Mouse (Mus musculus): ENCODE data around the gene Hmgcr.

Gene Hmgcr

DNA sequence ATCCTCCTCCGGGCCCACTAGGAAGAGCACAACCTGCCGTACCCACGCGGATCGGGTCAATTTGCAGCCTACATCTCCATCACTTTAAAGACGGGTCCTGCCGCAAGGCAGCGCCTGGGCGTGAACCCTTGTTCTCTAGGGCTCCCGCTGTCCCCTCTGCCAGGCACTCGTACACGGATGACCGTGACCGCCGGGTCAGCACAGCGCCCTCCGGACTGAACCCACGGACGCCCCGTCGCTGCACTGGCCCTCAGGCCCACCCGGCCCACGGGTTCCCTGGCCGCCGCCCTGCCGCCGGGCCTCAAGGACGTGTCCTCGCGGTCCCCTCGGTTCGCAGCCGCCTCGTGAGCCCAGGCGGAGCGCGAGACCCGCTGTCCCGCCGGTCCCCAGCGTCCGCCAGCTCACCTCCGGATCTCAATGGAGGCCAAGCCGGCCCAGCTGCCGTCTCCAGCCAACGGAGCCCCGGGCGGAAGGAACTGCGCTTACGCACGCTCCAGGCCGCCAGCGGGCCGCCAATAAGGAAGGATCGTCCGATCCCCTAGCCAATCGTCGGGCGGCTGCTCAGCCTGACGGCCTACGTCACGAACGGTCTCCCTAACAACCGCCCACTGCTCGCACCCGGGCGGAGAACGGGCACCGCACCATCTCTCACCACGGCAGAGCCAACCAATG, at the start of gene Hmgcr:
Gene Hmgcr, minus strand, starts transcription at position 531 of the 672 bp plus-strand sequence.
- DNase-seq (ENCODE audit: low read depth) = peak; percentile 95

DNA sequence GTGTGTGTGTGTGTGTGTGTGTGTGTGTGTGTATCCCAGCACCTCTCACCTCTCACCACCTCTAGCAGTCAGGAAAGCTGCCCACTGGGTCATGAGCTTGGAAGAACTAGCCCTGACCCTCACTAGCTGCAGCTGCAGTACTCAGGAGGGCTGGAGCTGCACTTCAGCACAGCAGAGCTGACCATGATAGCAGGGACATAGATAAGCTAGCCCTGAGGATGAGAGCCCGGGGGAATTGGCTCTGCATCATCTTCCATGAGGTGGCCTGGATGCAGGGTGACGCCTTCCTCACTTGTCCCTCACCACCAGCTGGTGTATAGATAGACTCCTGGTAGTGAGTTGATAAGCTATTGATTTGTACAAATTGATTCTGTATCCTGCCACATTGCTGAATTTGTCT, 49.3 kb upstream of the Hmgcr start:
- no peak for DNase-seq (ENCODE audit: low read depth)

DNA sequence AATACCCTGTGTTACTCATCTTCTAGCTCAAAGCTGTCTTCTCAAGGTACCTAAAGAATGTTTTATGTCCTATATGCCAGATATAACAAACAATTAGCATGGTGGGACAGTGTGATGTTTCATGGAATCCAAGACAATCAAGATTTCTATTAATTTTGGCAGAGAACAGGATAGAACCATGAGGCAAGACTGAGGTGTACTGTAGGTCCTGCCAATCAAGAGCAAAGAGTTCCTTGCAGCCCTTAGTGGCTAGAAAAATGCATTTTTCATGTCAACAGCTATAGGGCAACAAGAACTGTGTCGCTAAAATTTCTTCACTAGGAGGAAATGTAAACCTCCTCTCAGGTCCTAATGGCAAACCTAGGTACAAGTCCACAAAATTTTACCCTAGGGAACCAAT, 47.1 kb upstream of the Hmgcr start:
- DNase-seq (ENCODE audit: low read depth) = no peak

- no peak for DNase-seq (ENCODE audit: low read depth)
Measured at GRCm38 (mm10) chr13:96716311-96716710, 45.6 kb upstream of the Hmgcr start.

GRCm38 (mm10) chr13:96709269-96710233, 38.8 kb upstream of the Hmgcr start:
- DNase-seq (ENCODE audit: low read depth) = no peak

- no peak for DNase-seq (ENCODE audit: low read depth)
Measured at GRCm38 (mm10) chr13:96702567-96703278, 32.0 kb upstream of the Hmgcr start.

GRCm38 (mm10) chr13:96697805-96698586, 27.3 kb upstream of the Hmgcr start:
- no peak for DNase-seq (ENCODE audit: low read depth)

- no peak for DNase-seq (ENCODE audit: low read depth)
Measured at GRCm38 (mm10) chr13:96695428-96695827, 24.7 kb upstream of the Hmgcr start.

- DNase-seq (ENCODE audit: low read depth) = no peak
Measured at GRCm38 (mm10) chr13:96689901-96690300, 19.2 kb upstream of the Hmgcr start.

DNA sequence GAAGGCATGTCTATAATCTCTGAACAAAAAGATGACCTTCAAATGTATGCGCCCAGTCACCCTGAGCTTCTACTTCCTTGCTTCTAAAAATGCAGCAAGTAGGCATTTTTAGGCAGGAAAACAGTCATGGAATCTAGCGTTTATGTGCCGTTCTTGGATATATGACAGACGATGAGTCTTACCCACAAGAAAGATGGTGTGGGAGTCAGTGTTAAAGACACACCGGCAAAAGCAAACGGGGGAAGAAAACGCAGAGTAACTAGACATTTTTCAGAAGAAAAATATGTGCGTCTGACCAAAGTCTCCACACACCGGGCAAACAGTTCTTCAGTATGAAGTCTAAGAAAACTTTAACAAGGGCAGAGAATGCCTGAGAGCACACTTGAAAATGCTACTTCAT, 16.5 kb upstream of the Hmgcr start:
- no peak for DNase-seq (ENCODE audit: low read depth)

DNA sequence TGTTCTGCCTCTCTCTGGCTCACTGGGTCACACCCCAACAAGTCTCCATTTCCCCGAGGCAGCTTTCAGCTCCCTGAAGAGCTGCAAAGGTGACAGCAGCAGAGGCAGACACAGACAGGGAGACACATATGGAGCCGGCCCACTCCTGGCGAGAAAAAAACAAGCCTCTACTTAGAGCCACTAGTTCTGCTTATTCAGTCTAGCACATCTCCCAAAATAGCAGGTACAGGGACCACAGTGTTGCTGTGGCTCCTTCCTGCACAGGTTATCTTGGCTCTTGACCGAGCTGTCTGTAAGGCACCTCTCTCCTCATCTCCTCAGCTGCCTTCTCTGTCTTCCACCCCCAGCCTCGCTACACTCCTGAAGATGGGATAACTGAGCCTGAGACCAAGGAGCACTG, 14.0 kb upstream of the Hmgcr start:
- DNase-seq (ENCODE audit: low read depth) = no peak

DNA sequence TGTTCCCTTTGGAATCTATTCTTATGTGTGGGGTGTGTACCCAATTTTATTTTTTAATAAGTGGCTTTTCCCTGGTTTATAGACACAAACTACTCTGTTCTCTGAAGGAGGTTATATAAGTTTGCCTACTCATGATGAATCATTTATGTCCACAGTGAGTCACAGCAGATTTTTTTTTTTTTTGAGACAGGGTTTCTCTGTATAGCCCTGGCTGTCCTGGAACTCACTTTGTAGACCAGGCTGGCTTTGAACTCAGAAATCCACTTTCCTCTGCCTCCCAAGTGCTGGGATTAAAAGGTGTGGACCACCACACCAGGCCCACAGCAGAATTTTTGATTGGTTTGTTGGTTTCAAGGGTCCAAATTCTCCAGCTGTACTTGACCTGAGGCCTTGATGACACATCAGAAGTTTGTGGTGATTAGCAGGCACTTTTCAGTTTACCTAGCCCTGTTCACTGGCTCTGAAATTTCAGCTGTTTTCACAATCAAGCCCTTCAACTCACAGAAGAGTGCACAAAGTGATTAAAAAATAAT, 10.4 kb upstream of the Hmgcr start:
- DNase-seq (ENCODE audit: low read depth) = peak; percentile 36

- DNase-seq (ENCODE audit: low read depth) = no peak
Measured at GRCm38 (mm10) chr13:96680163-96681087, 9.7 kb upstream of the Hmgcr start.

DNA sequence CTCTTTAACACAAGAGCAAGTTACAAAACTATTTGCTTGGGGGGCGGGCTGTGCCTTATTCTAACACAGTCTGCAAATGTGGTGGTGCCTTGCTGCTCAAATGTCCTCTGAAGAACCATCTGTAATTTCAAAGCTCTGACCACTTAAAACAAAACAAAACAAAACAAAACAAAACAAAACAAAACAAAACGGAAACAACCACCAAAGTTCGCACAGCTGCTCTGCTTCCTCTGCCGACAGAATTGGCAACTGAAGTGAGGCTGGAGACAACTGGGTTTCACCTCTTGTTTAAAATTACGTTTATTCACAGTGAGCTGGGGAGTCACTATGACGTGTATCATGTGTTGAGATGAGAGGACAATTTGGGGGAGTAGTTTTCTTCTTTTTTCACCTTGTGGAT, 7.9 kb upstream of the Hmgcr start:
- DNase-seq (ENCODE audit: low read depth) = no peak

DNA sequence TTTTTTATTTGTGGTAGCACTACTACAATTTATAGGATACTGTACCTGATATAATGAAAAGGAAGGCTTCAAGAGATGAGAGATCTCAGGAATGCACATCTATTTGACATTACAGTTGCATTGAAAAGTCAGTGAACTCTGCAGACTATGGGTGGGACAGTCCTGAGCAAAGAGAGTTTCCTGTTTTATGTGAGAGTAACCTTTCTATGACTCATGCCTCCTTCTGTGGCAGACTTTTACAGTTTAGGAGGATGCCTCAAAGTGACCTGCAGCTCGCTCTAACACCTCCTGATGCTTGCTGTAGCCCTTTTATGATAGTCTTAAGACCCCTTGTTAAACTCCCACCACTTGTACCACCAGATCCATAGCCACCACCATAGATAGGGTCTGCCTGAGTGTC, 6.3 kb upstream of the Hmgcr start:
- no peak for DNase-seq (ENCODE audit: low read depth)

GRCm38 (mm10) chr13:96675756-96676155, 5.0 kb upstream of the Hmgcr start:
- no peak for DNase-seq (ENCODE audit: low read depth)

GRCm38 (mm10) chr13:96673817-96674216, 3.1 kb upstream of the Hmgcr start:
- no peak for DNase-seq (ENCODE audit: low read depth)

GRCm38 (mm10) chr13:96672276-96672675, 1.5 kb upstream of the Hmgcr start:
- DNase-seq (ENCODE audit: low read depth) = no peak

GRCm38 (mm10) chr13:96671906-96672234, 1.1 kb upstream of the Hmgcr start:
- no peak for DNase-seq (ENCODE audit: low read depth)

GRCm38 (mm10) chr13:96671078-96671905, 556 bp upstream of the Hmgcr start:
- no peak for DNase-seq (ENCODE audit: low read depth)
